Mouse (Mus musculus): ENCODE measurements around the gene Mafb.

The Mafb gene

DNA sequence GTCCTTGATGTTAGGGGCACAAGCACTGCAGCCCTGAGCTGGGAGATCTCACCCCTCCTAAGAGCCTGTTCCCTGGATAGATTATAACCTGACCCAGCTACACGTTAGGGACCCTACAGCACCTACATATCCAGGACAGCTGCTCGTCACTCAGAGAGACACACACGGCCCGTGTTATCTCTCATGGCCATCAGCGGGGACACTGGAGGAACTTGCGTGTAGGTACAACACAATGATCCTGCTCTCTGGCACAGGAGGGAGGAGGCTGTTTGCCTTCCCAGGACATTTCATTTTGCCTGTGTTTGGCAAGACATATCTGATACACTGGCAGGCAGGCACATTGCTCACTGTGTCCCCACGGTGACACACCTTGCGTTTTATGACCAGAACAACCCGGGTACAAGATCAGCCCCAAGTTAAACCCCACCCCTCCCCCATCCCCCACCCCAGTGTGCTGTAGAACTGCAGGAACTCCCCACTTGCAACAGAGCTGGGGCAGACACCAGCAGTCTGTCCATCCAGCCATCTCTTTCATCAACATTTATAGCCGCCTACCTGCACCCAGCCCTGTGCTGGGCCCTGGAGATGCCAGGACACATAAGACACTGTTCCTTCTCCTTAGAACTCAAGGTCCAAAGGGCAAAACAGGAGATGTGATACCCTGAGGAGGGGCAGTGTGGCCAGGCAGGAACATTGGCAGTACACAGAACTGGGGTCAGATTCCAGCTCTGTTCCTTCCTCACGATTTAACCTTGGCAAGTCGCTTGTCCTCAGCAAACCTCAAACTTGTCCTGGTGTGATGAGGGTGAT is 34.1 kb downstream of the Mafb start:
- intact Hi-C loops (cut with DNase I), result no loop called here

- intact Hi-C loops (cut with DNase I), result no loop called here
Observed at GRCm38 (mm10) chr2:160328886-160329285, 38.0 kb downstream of the Mafb start.

DNA sequence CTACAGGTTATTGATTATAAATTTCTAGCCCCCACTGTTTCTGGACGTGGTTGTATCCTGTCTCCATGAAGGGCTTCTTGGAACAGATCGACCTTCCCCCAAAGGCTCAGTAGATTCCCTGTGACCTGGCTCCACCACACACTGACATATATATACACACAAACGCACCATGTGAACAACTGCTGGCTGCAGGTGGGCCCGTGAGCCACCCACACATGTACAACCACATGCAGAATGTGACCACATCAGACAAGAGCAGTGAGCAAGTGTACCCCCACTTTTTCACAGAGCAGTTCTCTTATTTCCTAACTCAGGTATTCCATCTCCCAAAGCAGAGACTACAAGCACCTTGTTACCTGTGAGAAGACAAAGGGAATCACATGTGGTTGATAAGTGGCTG is 39.1 kb downstream of the Mafb start:
- intact Hi-C loops (cut with DNase I), result no loop called here

GRCm38 (mm10) chr2:160327167-160327566 is 39.7 kb downstream of the Mafb start:
- intact Hi-C loops (cut with DNase I), result no loop called here

DNA sequence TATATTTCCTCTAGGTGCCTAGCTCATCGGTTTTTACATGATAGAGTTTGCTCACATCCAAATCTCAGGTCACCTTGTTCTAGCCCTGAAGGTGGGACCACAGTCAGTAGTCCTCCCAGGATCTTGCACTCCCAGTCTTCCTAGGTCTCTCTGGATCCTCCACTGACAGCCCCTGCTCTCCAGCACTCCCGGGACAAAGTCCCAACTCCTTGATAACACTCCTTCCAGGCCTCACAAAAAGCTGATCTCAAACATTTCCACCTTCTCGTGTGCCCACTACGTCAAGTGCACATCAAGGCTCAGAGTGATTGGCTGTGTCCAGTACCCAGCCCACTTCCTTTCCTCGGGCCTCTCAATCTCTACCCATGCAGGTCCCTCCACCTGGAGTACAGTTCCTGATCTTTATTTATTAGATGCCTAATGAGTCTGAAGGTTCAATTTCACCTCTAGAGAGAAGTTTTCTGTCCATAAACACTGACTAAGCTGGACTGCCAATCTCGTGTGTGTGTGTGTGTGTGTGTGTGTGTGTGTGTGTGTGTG is 41.7 kb downstream of the Mafb start:
- intact Hi-C loops (cut with DNase I), result no loop called here

- intact Hi-C loops (cut with DNase I), result no loop called here
Observed at GRCm38 (mm10) chr2:160321829-160322228, 45.0 kb downstream of the Mafb start.

- intact Hi-C loops (cut with DNase I), result no loop called here
Observed at GRCm38 (mm10) chr2:160318255-160318654, 48.6 kb downstream of the Mafb start.

Measured in adrenal gland (tissue).